Mouse (Mus musculus): ENCODE results near the gene Gtsf2.

DNA sequence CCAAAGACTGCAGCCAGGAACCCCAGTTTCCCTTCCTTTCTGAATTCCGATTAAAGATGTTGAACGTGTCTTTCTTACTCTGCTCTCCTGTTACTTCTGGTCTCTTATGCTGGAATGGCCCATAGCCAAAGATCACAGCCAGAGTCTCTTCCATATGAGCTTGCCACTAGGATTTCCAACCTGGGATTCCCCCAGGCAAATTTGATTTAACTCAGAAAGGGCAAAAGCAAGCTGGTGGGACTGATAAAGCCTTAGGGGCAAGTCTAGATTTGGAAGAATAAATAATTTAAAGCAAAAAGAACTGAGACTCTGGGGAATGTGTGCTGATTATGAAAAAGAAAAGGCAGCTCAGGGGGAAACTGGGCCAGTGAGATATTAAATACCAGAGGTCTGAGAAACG, 36.8 kb upstream of the Gtsf2 start:
- TF ChIP-seq CTCF (IDR thresholded peaks at IDR 0.05; ENCODE audit: low read depth): no peak
- no peak for TF ChIP-seq EP300 (IDR thresholded peaks at IDR 0.05; ENCODE audit: low read depth)
